Mouse (Mus musculus): Measurements from ENCODE around the gene Ncl. TPM values are rescaled to one million over a fixed set of nuclear protein-coding genes. Genes with fewer than 3 reads are reported as not detected.

Ncl gene
- polyA plus RNA-seq (2014; fragmentation: Nextera tagmentation; extraction: Ambion mirVana): 483 and 544 TPM in 2 replicates

DNA sequence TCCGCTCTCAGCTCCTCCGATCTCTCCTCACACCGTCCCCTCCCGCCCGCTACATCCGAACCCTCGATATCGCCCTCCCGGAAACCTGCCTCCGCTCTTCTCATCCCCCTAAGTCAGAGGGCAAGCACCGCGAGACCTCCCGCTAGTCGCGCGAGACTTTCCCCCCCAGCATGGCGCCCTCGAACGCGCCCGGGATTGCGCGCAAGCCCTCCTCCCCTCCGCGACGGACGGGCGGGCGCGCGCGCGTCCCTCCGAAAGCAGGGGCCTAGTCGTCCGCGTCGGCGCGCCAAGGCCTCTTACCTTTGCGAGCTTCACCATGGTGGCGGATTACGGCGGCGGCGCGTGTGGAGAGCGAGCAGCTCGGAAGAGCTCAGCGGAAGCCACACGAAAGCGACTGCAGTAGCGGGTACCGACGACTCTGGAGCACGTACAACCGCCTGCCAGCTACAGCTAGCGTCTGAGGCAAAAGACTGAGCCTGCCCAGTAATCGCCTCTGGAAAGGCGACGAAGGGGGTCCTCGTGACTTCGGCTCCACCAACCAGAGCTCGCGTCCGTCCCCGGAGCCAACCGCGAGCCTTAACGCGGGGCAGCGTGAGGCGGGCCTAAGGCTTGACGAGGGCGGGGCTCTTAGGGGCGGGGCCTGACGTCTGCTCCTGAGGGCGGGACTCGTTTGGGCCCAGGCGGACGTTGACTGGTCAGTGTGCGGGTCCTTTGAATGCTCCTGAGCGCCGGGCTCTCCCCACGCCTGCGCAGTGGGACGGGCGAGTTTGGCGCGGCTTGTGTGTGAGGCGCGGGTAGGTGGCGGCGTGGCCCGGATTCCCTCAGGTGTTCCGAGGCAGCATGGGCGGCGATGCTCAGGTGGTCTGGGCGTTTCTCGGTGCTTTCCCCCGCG is at the start of gene Ncl:
Gene Ncl, minus strand, starts transcription at position 495 of the 892 bp plus-strand sequence.
- H3K4me1 ChIP-seq (ENCODE audit: control insufficient read depth, insufficient read depth, low read length): peaks cover 5% of the 10 kb centered on the region; the same call in 1 of the 2 replicates
- H3K4me3 ChIP-seq (ENCODE audit: low read depth, low read length): peak within 1 kb of the TSS; percentile 91
- peak within 1 kb of the TSS; percentile 97 for H3K27ac ChIP-seq (replicated peaks; ENCODE audit: low read depth, low read length)
- peak; percentile 98 for ATAC-seq (ENCODE audit: insufficient number of reproducible peaks, low FRiP score, low TSS enrichment, low read depth)
- peak within 1 kb of the TSS; percentile 57 for H3K4me2 ChIP-seq (ENCODE audit: low read depth, severe bottlenecking)
- under 1% methylated on average over 101 of the region's 102 CpGs for WGBS
- peak; percentile 98 for DNase-seq (ENCODE audit: low spot score)
- peak within 1 kb of the TSS; percentile 95 for H3K9ac ChIP-seq (ENCODE audit: low read length)
- H3K36me3 ChIP-seq (ENCODE audit: control insufficient read depth, insufficient read depth, low read length): peaks cover 23% of the 10 kb centered on the region
- H3K27me3 ChIP-seq (ENCODE audit: control insufficient read depth, insufficient read depth, low read length): no peaks in the 10 kb centered on the region
- no peaks in the 10 kb centered on the region for H3K9me3 ChIP-seq (ENCODE audit: control insufficient read depth, low read length)

DNA sequence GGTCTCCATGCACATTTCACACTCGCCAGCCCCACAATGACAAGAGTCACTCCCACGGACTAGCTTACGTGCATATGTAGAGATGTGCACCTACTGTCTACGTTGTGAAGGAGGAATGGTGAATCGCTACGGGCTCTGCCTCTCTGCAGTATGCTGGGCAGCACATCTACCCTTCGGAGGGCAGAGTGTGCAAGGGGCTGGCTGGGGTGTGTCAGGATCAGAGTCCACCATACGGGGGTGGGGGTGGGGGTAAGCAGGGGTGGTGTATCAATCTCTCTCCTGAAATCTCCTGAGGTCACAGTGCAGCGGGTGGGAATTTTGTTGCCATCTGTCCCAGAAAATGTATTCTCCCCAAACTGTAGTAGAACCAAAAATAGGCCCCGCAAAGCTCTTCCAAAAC is 49.3 kb upstream of the Ncl start:
- no peak overlapping the region for H3K4me3 ChIP-seq (ENCODE audit: low read depth, low read length)
- no peaks in the 10 kb centered on the region for H3K4me1 ChIP-seq (ENCODE audit: control insufficient read depth, insufficient read depth, low read length)
- H3K27me3 ChIP-seq (ENCODE audit: control insufficient read depth, insufficient read depth, low read length): no peaks in the 10 kb centered on the region
- DNase-seq (ENCODE audit: low spot score): no peak
- H3K9me3 ChIP-seq (ENCODE audit: control insufficient read depth, low read length): no peaks in the 10 kb centered on the region
- 88% methylated on average over 10 of the region's 10 CpGs for WGBS
- no peak overlapping the region for H3K4me2 ChIP-seq (ENCODE audit: low read depth, severe bottlenecking)
- no peak for ATAC-seq (ENCODE audit: insufficient number of reproducible peaks, low FRiP score, low TSS enrichment, low read depth)
- H3K9ac ChIP-seq (ENCODE audit: low read length): no peak overlapping the region
- H3K36me3 ChIP-seq (ENCODE audit: control insufficient read depth, insufficient read depth, low read length): no peaks in the 10 kb centered on the region
- H3K27ac ChIP-seq (replicated peaks; ENCODE audit: low read depth, low read length): no peak overlapping the region

DNA sequence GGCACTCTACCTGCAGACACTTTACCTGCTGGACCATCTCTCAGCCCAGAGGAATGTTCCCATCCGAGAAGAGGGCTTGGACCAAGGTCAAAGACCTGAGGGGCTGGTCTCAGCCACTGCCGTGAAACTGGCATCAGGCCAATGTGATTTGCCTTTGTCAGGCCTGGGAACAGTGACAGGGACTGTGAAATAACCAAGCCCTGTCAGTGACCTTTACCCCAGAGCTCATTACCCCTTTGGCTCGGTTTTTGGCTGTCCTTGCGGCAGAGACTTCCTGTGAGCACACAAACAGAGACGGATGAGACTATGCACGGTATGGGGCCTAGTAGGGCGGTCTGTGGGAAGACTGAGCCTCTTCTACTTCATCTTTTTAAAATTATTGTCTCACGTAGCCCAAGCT is 47.7 kb upstream of the Ncl start:
- ATAC-seq (ENCODE audit: insufficient number of reproducible peaks, low FRiP score, low TSS enrichment, low read depth) (no peak), DNase-seq (ENCODE audit: low spot score) (no peak)
- no peaks in the 10 kb centered on the region for H3K9me3 ChIP-seq (ENCODE audit: control insufficient read depth, low read length)
- no peaks in the 10 kb centered on the region for H3K4me1 ChIP-seq (ENCODE audit: control insufficient read depth, insufficient read depth, low read length)
- no peak overlapping the region for H3K4me3 ChIP-seq (ENCODE audit: low read depth, low read length)
- no peaks in the 10 kb centered on the region for H3K27me3 ChIP-seq (ENCODE audit: control insufficient read depth, insufficient read depth, low read length)
- no peak overlapping the region for H3K9ac ChIP-seq (ENCODE audit: low read length)
- no peak overlapping the region for H3K4me2 ChIP-seq (ENCODE audit: low read depth, severe bottlenecking)
- H3K27ac ChIP-seq (replicated peaks; ENCODE audit: low read depth, low read length): no peak overlapping the region
- H3K36me3 ChIP-seq (ENCODE audit: control insufficient read depth, insufficient read depth, low read length): no peaks in the 10 kb centered on the region
- WGBS: 76% methylated on average over 8 of the region's 8 CpGs

DNA sequence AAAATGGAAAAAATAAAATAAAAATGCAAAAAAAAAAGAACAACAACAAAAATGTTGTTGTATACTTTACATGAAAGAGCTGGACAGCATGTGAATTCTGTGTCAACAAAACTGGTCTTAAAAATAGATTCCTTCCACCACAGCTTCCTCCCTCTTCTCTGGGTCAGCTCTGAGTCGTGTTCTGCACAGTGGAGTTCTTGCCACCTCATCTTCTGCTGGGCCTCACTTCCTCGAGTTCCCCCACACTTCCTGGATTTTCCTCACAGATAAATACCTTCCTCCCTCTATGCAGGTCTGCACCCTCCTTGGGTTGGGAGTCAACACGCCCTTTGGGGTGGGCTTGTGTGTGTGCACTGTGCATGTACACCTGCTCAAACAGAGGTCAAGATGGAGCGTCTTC is 47.1 kb upstream of the Ncl start:
- Histone ChIP-seq H3K27ac (replicated peaks; ENCODE audit: low read depth, low read length) (no peak overlapping the region), H3K4me1 (ENCODE audit: control insufficient read depth, insufficient read depth, low read length) (no peaks in the 10 kb centered on the region), H3K9me3 (ENCODE audit: control insufficient read depth, low read length) (no peaks in the 10 kb centered on the region), H3K4me2 (ENCODE audit: low read depth, severe bottlenecking) (no peak overlapping the region), H3K4me3 (ENCODE audit: low read depth, low read length) (no peak overlapping the region), H3K36me3 (ENCODE audit: control insufficient read depth, insufficient read depth, low read length) (no peaks in the 10 kb centered on the region), H3K27me3 (ENCODE audit: control insufficient read depth, insufficient read depth, low read length) (no peaks in the 10 kb centered on the region), H3K9ac (ENCODE audit: low read length) (no peak overlapping the region)
- ATAC-seq (ENCODE audit: insufficient number of reproducible peaks, low FRiP score, low TSS enrichment, low read depth) (no peak), DNase-seq (ENCODE audit: low spot score) (no peak)
- 76% methylated on average over 4 of the region's 4 CpGs for WGBS

DNA sequence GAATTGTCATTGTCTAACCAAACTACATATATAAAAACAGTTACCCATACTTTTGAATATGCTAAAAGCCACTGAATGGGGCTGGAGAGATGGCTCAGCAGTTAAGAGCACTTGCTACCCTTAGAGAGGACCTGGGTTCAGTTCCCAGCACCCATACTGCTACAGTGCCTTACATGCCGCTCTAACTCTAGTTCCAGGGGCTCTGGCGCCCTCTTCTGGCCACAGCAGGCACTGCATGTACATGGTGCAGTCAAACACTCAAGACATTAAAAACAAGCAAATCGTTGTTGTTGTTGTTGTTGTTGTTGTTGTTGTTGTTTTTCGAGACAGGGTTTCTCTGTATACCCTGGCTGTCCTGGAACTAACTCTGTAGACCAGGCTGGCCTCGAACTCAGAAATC is 45.6 kb upstream of the Ncl start:
- H3K27ac ChIP-seq (replicated peaks; ENCODE audit: low read depth, low read length): no peak overlapping the region
- no peaks in the 10 kb centered on the region for H3K4me1 ChIP-seq (ENCODE audit: control insufficient read depth, insufficient read depth, low read length)
- DNase-seq (ENCODE audit: low spot score) (peak; percentile 30), ATAC-seq (ENCODE audit: insufficient number of reproducible peaks, low FRiP score, low TSS enrichment, low read depth) (no peak)
- no peak overlapping the region for H3K4me2 ChIP-seq (ENCODE audit: low read depth, severe bottlenecking)
- H3K36me3 ChIP-seq (ENCODE audit: control insufficient read depth, insufficient read depth, low read length): no peaks in the 10 kb centered on the region
- H3K4me3 ChIP-seq (ENCODE audit: low read depth, low read length): no peak overlapping the region
- H3K9ac ChIP-seq (ENCODE audit: low read length): no peak overlapping the region
- no peaks in the 10 kb centered on the region for H3K9me3 ChIP-seq (ENCODE audit: control insufficient read depth, low read length)
- no peaks in the 10 kb centered on the region for H3K27me3 ChIP-seq (ENCODE audit: control insufficient read depth, insufficient read depth, low read length)
- WGBS: 61% methylated on average over 5 of the region's 5 CpGs

DNA sequence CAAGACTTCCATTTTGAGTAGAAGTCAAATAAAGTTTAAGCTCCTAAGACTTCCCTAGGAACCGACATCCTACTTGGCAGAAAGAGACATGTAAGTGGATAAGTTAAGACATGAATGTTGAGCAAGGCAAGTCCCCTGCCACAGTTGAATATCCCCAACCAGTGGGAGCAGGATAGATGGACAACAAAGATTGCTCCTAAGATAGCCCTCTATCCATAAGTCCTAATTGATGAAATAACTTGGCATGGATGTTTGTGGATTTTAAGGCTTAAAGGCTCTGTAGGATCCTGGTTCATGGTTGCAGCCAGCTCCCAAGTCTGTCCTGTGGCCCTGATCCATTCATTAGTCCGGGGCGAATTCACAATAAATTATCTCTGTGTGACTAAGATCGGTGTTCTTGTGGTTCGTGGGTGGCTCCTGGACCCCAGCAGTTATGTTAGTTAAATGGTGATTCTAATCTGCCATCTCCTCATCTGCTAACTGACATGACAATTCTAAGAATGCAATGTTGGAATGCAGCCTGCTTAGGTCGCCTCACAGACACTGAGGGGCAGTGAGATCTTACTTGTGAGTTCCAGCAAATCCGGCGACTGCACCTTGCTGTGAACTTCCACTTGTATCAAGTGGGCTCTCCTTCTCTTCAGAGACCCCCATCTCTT is 41.0 kb upstream of the Ncl start:
- Histone ChIP-seq H3K9me3 (ENCODE audit: control insufficient read depth, low read length) (no peaks in the 10 kb centered on the region), H3K36me3 (ENCODE audit: control insufficient read depth, insufficient read depth, low read length) (no peaks in the 10 kb centered on the region), H3K27ac (replicated peaks; ENCODE audit: low read depth, low read length) (no peak overlapping the region), H3K9ac (ENCODE audit: low read length) (no peak overlapping the region), H3K4me3 (ENCODE audit: low read depth, low read length) (no peak overlapping the region), H3K27me3 (ENCODE audit: control insufficient read depth, insufficient read depth, low read length) (no peaks in the 10 kb centered on the region), H3K4me1 (ENCODE audit: control insufficient read depth, insufficient read depth, low read length) (peaks cover 6% of the 10 kb centered on the region; the same call in 1 of the 2 replicates), H3K4me2 (ENCODE audit: low read depth, severe bottlenecking) (no peak overlapping the region)
- DNase-seq (ENCODE audit: low spot score) (no peak), ATAC-seq (ENCODE audit: insufficient number of reproducible peaks, low FRiP score, low TSS enrichment, low read depth) (no peak)
- WGBS: 76% methylated on average over 8 of the region's 8 CpGs

DNA sequence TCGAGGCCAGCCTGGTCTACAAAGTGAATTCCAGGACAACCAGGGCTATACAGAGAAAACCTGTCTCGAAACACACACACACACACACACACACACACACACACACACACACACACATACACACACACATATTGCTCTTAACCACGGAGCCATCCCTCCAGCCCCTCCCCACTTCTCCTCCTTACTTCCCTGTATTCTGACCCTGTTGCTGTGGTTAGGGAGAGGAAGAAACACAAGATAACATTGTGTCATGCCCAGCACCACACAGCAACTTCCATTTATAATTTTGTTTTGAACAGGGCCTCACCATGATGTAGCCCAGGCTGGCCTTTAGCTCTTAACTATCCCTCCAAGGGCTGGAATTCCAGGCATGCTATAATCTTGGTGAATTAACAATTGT is 40.1 kb upstream of the Ncl start:
- Histone ChIP-seq H3K4me2 (ENCODE audit: low read depth, severe bottlenecking) (no peak overlapping the region), H3K4me1 (ENCODE audit: control insufficient read depth, insufficient read depth, low read length) (peaks cover 6% of the 10 kb centered on the region; the same call in 1 of the 2 replicates), H3K4me3 (ENCODE audit: low read depth, low read length) (no peak overlapping the region), H3K9me3 (ENCODE audit: control insufficient read depth, low read length) (no peaks in the 10 kb centered on the region), H3K27me3 (ENCODE audit: control insufficient read depth, insufficient read depth, low read length) (no peaks in the 10 kb centered on the region), H3K27ac (replicated peaks; ENCODE audit: low read depth, low read length) (no peak overlapping the region), H3K9ac (ENCODE audit: low read length) (no peak overlapping the region), H3K36me3 (ENCODE audit: control insufficient read depth, insufficient read depth, low read length) (no peaks in the 10 kb centered on the region)
- ATAC-seq (ENCODE audit: insufficient number of reproducible peaks, low FRiP score, low TSS enrichment, low read depth) (no peak), DNase-seq (ENCODE audit: low spot score) (no peak)
- 100% methylated on average over 2 of the region's 3 CpGs for WGBS

DNA sequence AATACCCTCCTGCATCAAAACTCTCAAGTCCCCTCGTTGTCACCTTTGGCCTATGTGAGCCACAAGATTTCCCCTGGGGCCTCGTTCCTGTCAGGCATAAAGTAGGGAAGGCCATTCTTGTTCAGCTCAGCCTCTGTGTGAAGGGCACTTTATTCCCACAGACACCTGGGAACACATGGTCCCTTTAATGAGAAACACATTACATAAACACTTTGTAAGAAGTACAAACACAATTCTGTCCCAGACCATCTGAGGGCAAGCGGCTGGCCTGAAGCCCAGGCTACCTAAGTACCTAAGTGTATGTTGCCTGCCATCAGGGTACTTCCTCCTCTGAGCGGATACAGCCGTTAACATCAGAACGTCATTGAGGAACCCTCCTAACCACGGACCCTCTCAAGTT is 39.0 kb upstream of the Ncl start:
- Histone ChIP-seq H3K4me2 (ENCODE audit: low read depth, severe bottlenecking) (no peak overlapping the region), H3K4me1 (ENCODE audit: control insufficient read depth, insufficient read depth, low read length) (peaks cover 6% of the 10 kb centered on the region; the same call in 1 of the 2 replicates), H3K9me3 (ENCODE audit: control insufficient read depth, low read length) (no peaks in the 10 kb centered on the region), H3K36me3 (ENCODE audit: control insufficient read depth, insufficient read depth, low read length) (no peaks in the 10 kb centered on the region), H3K9ac (ENCODE audit: low read length) (no peak overlapping the region), H3K27ac (replicated peaks; ENCODE audit: low read depth, low read length) (peak overlapping the region; percentile 37; the same call in 1 of the 2 replicates), H3K4me3 (ENCODE audit: low read depth, low read length) (no peak overlapping the region), H3K27me3 (ENCODE audit: control insufficient read depth, insufficient read depth, low read length) (no peaks in the 10 kb centered on the region)
- 25% methylated on average over 7 of the region's 7 CpGs for WGBS
- DNase-seq (ENCODE audit: low spot score) (peak; percentile 59), ATAC-seq (ENCODE audit: insufficient number of reproducible peaks, low FRiP score, low TSS enrichment, low read depth) (peak; percentile 54; the same call in 1 of the 2 replicates)

All from limb, embryonic 11.5 days (tissue).